20 mouse cellular contexts compared by ENCODE assay signal in the genomic region with DNA sequence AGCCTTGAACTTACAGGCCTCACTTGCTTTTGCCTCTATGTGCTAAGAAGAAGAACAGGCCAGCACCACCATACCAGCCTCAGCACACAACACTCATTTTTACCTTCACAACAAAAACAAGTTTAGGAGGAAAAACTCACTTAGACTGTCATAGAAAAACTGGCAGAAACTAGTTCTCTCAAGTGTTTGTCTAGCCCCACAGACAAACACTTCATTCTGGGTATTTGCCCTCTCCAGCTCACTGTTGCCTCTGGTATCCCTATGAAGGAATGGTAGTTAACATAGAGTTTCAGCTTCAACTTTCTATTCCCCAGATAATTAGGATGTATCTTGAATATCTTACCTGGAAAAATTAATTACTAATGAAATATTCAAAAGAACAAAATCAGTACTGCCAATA.
"Had no signal": no experiment of that assay in that cellular context is flagged by ENCODE, and none has a peak within 500 bp of the region (broad histone marks: within the 10 kb centered on the region; RNA-seq: fewer than 3 reads in every experiment).

No protein-coding gene starts in this region.

- H3K9ac ChIP-seq: liver, embryonic 13.5 days; liver, embryonic 15.5 days; liver, postnatal 0 days; lung, embryonic 15.5 days; midbrain, embryonic 13.5 days; neural tube, embryonic 13.5 days; neural tube, embryonic 15.5 days had no signal

- H3K4me2 ChIP-seq: liver, embryonic 11.5 days; liver, embryonic 13.5 days; liver, embryonic 15.5 days; lung, embryonic 15.5 days; midbrain, embryonic 13.5 days; neural tube, embryonic 13.5 days; neural tube, embryonic 15.5 days had no signal

- DNase-seq: liver; liver, embryonic 13.5 days; liver, postnatal 0 days; retina, postnatal 1 day; right cerebral cortex, adult 18-20 months; right cerebral cortex, postnatal 25 days; right cerebral cortex, postnatal 4 days; spleen, adult 18-20 months; thymus, adult 18-20 months; thymus, postnatal 14 days; thymus, postnatal 36 days had no signal

- H3K27me3 ChIP-seq: liver, embryonic 13.5 days; liver, embryonic 15.5 days had no signal

- H3K9me3 ChIP-seq: liver, embryonic 13.5 days; liver, embryonic 15.5 days; lung, embryonic 15.5 days; midbrain, embryonic 10.5 days; midbrain, embryonic 13.5 days; neural tube, embryonic 13.5 days; neural tube, embryonic 15.5 days had no signal

- H3K4me3 ChIP-seq: liver, embryonic 13.5 days; liver, embryonic 15.5 days; lung, embryonic 15.5 days; midbrain, embryonic 10.5 days; midbrain, embryonic 13.5 days; myocyte; neural tube, embryonic 13.5 days; neural tube, embryonic 15.5 days had no signal

- ATAC-seq: liver, postnatal 0 days; midbrain, embryonic 13.5 days; midbrain, embryonic 16.5 days had no signal

- H3K36me3 ChIP-seq: liver, embryonic 13.5 days; liver, embryonic 15.5 days; lung, embryonic 15.5 days; midbrain, embryonic 10.5 days; midbrain, embryonic 13.5 days; neural tube, embryonic 13.5 days; neural tube, embryonic 15.5 days had no signal

- H3K4me1 ChIP-seq: liver, embryonic 13.5 days; liver, embryonic 15.5 days; lung, embryonic 15.5 days; neural tube, embryonic 13.5 days had no signal

- H3K27ac ChIP-seq: liver, embryonic 13.5 days; liver, embryonic 15.5 days; lung, embryonic 15.5 days; midbrain, embryonic 10.5 days; midbrain, embryonic 13.5 days; neural tube, embryonic 13.5 days; neural tube, embryonic 15.5 days had no signal
